Mouse (Mus musculus) adrenal gland, postnatal 25 days (tissue): ENCODE results near the gene Ak6. TPM values are rescaled to one million over a fixed set of nuclear protein-coding genes. Genes with fewer than 3 reads are reported as not detected.
A peak's percentile ranks its signal among the peaks of the same experiment; 100 is the strongest.

Experiments used
- DNase-seq: peaks from one replicate; pipeline ENCODE4 v3.0.0; 2021; ENCODE audit warnings: mixed read lengths
- long read RNA-seq: library from polyadenylated mRNA; stranded (forward); transcript quantifications from one replicate; pipeline ENCODE4 v2.0.0, GENCODE M21; 2021
- total RNA-seq: library from RNA; stranded (reverse); gene quantifications from 2 replicates; pipeline ENCODE4 v1.2.3, GENCODE M21; 2021

The Ak6 gene
- 68.4 and 77.9 TPM in 2 replicates for total RNA-seq
- long read RNA-seq, transcript Ak6-202 (3 exons, 1,222 nt), result major isoform, 45 of 67 reads
- long read RNA-seq, transcript Ak6-201 (5 exons, 1,298 nt), result minor isoform, 20 of 67 reads
- long read RNA-seq, partial matches to known transcripts, result 2 of 67 reads
- long read RNA-seq, other reads (novel, unspliced or antisense), result 0 of 67 reads

DNA sequence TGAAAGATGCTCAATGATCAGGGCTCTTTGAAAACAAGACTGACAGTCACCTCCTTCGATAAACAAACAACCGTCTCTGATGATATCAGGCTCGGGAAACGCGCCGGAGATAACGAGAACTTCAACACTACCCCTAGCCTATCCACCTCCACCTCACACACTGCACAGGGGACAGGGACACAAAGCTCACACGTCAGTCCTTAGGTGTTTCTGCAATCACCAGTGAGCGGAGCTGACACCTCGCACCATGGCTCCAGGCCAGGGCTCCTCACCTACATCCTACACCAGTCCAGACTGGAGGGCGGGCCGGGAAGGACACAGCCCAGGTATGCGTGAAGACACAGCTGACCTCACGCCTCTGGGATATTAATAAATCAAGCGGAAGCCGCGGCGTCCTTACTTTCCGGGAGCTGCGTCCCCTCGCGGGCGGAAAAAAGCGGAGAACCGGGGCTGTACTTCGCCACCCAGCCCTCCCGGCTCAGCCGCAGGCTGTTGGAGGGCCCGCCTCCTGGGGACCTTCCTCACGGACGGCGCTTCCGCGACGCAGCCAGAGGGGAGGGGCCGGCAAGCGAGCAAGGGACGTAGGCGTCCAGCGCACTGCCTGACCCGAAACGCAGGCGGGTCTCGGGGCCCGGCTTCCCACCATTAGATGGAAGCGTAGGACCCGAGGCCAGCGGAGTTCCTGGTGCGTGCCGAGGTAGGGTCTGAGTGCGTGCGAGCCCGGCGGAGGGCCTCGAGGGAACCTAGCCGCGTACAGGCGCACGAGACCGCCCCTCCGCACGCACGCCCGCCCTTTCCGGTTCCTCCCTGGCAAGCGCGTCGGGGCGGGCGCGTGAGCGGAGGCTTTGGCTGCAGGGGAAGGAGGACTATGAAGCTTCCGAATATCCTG lies at the start of gene Ak6, which contains the start of gene Rad17:
Gene Ak6 (plus strand): TSS at position 430 of the 889 bp plus-strand sequence.
Gene Rad17 (minus strand): TSS at position 502 of the 889 bp plus-strand sequence.
- DNase-seq, result peak; percentile 96

DNA sequence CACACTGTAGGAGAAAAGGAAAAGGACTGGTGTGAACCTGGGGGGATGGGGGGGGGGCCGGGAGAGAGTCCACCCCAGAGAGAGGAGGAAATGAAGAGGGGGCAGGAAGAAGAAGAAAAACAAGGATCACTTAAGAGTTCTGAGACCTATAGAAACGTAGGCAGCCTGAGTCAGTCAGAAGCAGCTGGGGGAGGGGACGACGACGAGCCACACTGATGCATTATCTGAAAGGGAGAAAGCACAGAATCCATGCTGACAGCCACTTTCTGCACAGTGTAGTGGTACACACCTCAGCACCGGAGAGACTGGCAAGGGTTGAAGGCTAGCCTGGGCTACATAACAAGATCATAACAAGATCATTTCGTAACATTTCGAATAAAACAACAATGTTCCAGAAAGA lies 49.7 kb upstream of the Ak6 start:
- DNase-seq, result no peak

DNA sequence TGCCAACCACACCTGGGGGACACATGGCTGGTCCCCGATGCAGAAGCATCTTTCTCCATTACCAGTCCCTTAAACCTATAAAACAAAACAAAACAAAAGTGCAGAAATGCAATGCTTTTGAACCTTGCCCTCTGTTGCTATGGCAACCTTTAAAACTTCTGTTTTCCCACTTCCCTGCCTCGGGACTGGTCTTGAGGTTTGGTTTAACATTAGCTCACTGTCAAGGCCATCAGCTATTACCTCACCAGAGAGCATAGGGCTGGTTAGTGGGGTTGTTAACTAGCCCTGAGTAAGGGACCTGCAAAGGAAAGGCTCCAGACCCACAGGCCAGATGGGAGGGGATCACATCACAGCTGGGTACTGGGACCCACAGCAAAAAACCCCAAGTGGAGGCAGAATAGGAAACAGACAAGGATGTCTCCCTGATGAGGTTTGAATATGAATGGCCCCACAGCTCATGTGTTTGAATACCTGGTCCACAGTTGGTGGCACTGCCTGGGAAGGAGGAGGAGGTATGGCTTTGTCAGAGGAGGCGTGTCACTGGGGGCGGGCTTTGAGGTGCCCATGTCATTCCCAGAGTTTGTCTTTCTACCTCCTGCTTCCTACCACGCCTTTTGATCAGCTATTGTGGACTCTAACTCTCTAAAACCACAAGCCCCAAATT lies 48.4 kb upstream of the Ak6 start:
- DNase-seq, result no peak

DNA sequence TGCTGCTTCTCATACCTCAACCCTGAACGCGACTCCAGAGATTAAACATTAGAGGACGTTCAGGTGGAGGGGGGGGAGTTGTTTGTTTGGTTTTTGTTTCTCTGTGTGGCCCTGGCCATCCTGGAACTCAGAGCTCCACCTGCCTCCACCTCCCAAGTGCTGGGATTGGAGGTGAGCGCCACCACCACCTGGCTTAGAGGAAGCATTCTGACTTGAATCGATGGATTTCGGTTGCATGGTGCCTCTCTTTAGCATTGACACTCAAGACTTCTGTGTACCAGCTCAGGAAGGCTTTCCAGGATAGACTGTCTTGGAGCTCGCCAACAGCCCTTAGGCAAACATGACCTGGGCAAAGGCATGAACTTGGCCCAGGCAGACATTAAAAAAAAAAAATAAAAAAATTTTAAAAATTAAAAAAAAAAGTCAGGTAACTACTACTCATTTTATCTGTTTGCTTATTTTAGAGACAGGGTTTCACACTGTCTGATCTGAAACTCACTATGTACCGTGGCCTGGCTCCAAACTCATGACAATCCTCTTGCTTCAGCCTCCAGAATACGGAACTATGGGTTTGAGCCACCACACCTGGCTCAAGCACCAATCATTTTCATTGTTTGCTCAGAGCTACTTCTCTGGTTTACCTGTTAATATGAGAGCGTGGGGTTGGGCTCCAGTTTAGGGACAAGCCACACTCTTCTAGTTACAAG lies 47.6 kb upstream of the Ak6 start:
- no peak for DNase-seq

DNA sequence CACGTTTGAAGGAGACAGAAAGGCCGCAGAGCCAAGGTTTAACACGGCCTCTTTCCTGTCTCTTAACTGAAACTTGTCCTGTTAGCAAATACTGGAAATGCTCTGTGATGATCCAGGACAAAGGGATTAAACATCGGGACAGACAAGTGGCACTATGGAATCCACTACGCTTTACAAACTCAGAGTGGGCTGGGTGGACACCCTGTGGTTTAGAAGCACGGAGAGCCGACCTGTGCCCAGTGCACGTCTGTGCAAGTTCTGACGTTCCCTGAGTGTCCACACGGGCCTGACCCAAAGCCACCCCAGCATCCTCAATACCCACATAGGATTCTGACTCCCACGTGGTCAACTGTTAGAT lies 47.1 kb upstream of the Ak6 start:
- no peak for DNase-seq

DNA sequence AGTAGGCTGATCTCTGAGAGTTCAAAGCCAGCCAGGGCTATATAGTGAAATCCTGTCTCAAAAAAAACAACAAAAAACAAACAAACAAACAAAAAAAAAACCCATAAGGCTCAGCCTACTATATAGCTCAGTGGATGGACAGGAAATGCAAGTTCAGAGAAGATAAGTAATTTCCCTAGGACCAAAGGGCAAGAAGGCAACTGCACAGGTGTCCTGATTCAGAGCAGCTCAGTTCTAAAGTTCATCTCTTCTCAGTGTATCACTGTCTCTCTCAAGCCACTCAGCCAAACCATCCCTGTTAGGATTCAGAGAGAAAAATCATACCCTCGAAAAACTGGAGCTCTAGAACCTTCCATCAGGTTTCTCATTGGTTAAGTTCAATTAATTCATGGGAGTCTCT lies 44.9 kb upstream of the Ak6 start:
- DNase-seq, result no peak

DNA sequence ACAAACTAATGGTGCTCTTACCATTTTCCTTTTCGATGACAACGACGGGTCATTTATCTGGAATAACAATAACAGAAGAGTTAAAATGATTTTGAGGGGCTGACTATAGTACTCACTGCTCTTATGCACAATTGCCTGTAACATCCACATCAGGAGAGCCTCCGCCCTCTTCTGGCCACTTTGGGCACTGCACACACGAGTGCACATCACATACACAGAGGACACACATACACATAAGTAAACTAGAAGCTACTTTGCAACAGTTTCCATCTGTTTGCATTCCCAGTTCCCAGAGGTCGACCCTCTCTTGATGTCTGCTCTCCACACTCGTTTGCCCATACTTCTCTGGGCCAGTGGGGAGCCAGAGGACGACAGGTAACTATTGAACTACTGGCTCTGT lies 43.0 kb upstream of the Ak6 start:
- no peak for DNase-seq

DNA sequence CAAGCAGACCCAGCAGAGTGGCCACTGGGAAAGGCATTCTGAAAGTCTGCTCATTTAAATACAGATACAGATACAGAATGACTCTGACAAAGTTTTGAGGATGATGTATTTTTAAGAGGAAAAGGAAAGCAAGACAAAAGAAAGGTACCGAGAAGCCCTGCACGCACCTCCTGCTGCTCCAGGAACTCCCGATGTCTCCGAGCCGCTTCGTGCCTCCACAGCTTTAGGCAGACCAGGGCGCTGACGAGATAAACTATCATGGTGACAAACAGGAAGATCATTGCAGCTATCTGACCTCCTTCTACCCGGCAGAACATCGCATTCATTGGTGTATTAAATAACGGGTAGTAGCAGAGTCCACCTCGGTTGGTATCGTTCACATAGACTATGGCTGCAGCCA lies 39.5 kb upstream of the Ak6 start:
- DNase-seq, result no peak

DNA sequence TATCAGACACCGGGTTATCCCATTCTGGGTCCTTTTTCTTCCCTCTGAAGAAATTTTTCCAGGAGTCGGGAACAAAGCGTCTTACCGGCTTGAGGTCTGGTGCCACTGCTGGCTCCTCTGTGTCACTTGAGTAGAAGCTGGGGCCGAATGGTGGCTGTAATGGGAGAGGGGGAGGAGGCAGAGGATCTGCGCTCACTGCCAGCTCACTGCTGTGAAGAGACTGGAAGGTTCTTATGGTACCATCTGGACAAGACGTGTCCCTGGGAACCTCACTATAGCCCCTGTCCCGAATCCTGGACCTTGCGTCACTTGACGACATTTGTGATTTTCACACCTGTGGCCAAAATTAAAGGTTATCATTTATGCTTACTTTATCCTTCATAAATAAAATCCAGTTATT lies 38.5 kb upstream of the Ak6 start:
- no peak for DNase-seq

DNA sequence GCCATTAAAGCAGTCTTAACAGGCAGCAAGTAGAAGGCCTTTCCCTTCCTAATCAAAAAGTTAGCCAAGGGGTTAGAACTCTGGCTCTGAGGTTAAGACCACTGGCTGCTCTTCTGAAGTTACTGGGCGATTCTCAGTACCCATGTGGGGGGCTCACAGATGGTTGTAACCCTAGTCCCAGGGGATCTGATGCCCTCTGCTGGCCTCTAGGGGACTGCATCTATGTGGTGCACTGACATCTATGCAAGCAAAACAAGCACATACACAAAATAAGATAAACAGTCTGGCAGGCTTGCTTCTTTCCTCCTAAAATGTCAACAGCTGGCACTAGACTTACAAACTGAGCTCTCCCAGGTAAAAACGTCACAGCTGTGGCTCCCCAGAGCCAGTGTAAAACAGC lies 37.9 kb upstream of the Ak6 start:
- no peak for DNase-seq

DNA sequence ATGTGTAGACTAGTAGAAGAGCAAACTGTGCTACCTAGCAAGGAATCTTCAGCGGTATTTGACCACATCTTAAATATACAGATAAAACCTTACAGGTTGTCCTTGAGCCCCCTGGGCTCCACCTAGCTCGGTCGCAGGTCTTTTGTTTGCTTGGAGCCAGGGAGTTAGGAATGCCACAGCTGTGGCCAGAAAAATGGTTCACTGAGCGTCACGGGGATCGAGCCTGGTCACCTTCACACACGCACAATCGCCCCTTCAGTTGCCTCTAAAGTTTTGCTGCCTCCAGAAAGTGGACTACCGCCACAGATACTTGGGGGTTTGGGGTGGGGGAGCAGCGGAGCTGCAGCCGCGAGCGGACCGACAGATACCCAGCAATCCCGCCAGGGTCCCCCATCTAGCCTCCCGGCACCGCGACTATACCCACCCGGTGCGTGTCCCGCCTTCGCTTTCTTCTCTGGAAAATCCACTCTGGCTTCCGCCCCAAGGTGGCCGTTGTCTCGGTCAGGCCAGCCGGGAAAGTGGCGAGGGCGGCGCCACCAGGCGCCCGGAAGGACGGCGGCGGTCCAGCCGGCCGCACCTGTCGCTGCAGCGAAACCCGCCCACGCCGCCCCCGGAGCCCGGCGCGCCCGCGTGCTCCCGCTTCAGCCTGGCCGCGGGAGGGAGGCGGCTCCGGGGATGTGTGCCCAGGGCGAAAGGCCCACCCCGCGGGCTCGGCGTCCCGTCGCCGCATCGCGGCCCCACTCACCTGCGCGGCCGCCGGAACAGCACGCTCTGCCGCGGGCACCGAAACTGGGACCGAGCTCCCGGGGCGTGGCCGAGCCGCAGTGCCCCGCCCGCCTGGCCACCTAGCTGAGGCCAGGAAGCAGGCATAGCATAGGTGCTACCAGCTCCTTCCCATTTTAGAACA lies 34.3 kb upstream of the Ak6 start, which contains the start of gene Marveld2:
Gene Marveld2 (minus strand): TSS at position 791 of the 907 bp plus-strand sequence.
- DNase-seq, result peak; percentile 39

DNA sequence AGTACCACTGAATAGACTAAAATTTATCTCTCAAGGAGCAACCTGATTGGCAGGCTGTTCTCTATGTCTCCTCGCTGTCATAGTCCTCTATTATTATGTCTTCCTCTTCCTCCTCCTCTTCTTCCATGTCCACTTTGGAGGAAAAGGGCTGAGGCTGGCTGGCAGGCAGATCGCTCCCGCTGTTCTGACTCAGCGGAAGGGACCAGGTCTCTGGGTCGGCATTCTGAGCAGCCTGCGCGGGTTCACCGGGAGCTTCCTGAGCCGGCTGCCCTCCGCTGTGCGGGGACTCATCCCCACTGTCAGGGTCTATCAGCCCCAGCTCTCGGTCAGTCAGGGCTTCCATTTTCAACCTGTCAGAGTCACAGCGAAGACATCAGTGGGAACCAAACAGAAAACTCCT lies 33.2 kb upstream of the Ak6 start:
- DNase-seq, result no peak

DNA sequence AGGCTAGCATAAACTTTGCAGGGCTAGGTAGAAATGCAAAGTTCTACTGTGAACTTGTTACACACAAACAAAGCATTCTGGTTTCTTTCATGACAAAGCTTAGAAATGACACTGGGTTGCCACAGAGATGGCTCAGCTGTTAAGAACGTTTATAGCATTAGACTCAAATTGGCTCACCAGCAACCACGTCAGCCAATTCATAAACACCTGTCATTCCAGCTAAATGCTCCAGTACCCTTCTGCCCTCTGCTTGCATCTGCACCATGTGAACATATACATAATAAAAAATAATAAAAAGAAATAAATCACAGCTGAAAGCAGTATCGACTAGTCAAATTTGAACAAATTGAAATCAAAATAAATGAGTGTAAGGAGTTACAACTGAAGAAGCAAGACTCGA lies 28.5 kb upstream of the Ak6 start:
- DNase-seq, result no peak

DNA sequence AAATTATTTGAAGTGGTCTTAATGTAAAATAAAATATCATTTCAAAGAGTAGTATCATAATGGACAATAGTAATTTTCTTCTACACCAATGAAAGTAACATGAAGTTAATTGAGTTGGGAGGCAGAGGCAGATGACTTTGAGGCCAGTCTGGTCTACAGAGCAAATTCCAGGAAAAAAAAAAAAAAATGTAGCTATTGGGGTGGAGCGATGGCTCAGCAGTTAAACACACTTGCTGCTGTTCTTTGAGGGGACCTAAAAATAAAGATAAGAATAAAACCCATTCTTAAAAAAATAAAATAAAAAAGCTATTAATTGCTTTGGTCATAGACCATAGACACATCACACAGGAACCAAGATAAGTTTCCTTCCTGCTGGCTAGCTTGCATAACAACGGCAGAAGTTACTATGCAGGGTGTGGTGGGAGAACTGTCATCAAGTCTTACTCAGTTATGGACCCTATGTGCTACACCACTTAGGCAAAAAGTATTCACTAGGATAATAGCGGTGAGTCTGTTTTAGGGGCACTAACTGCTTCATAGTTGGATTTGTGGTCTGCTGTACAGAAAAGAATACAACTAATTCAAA lies 16.6 kb upstream of the Ak6 start:
- DNase-seq, result no peak

DNA sequence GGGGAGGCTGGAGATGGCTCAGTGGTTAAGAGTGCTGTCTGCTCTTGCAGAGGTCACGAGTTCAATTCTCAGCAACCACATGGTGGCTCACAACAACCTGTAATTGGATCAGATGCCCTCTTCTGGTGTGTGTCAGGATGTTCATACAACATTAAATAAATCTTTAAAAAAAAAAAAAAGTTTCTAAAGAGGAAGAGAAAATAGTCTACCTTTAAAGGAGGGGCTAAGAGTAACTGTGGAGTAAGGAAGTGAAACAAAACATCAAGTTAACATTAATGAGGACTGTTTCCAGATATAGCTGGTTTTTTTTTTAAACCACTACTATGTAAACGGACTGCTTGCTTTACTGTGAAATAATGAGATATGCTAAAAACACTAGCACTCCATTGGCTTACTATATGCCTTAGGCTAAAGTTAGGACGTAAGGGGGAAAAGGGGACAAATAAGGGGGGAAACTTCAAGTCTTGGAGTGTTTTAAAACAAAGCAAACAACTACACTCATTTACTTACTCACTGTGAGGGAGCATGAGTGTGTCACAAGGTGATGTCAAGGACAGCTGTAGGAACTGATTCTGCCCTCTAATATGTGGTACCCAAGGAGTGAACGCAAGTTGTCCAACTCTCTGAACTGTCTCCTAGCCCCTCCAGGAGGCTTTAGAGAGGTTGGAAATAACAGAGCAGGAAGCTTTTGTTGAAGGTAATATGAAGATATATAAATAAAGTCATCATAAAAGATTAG lies 8.1 kb upstream of the Ak6 start:
- no peak for DNase-seq

DNA sequence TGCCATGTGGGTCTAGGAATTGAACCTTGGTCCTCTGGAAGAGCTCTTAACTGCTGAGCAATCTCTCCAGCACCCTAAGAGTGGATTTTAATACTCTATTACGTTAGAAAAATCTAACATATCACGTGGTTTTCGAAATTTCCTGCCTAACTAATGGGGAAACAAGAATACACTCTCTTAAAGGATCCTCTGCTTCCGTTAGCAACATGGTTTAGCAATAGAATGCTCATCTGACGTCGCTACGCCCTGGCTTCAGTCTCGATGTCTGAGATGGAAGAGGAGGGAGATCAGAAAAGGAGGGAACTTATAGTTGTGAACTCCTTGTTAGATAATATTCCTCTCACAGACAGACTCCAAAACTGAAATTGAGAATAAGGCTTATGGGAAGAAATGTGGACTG lies 2.6 kb upstream of the Ak6 start:
- DNase-seq, result no peak

DNA sequence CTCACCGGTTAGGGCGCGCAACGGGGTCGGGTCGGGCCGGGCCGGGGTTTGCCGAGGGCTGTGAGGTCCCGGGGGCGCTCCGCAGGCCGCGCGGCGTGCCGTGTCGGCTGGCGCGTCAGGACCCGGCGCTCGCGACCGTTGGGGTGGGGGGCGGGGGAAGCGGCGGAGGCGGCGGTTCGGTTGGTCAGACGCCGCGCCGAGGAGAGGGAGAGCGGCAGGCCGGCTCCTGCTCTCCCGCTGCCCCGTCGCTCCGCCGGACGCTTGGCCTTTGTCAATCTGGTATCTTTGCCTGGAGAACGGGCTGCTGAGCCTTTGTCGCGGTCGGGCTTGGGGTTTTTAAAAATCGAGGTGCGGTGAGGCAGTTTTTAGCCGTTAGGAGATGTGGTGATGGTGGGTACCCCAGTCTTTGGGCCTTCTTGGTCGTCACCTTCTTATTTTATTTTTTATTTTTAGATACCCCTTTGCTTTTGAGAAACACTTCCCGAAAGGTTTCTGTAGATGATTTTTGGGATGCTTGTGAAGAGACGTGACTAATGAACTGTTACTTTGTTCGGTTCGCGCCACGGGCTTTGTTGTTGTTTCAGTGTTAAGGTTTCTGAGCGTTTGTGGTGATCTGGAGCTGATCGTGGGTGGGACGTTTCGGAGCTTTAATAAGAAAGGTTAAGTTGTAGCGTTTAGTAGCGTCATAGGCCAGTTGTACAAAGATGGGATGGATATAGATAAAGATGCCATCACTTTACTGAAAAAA lies 834 bp downstream of the Ak6 start, which contains the start of gene Taf9:
Gene Taf9 (plus strand): TSS at position 141 of the 748 bp plus-strand sequence.
- no peak for DNase-seq

DNA sequence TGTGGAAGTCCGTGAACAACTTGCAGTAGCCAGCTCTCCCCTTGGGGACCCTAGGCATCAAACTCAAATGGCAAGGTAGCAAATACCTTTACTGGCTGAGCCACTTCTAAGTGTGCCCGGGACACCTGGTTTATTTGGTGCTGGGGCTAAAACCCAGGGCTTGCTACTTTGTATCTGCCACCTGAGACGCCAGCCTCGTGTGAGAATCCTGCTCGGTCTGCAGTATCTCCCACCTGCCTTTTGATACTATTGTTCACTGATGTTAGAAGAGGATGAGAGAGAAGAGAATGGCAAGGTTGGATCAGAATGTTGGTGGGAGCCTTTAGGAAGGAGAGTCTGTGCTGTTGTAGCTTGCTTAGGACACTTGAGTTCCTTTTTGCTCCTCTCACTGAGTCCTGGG lies 7.3 kb downstream of the Ak6 start:
- DNase-seq, result no peak

DNA sequence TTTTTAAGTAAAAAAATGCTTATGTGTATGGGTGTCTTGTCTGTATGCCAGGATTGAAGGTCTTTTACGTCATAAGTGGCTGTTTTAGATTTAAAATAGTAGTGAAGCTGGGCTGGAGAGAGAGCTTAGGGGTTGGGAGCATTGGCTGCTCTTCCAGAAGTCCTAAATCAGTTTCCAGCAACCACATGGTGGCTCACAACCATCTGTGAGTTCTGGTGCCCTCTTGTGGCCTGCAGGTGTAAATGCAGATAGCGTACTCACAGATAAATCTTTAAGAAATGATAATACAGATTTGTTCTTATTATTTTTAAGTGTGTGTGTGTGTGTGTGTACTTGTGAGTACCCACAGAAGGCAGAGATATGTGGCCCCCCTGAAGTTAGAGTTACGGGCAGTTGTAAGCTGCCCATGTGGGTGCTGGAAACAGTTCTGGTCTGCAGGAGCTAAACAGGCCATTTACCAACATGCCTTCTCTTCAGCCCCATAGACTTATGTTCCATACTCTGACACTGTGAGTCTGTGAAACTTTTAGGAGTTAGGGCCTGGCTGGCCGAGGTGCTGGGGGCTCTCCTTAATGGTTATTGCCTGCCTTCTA lies 9.2 kb downstream of the Ak6 start:
- DNase-seq, result peak; percentile 41
